Mouse (Mus musculus): ENCODE measurements at regions not wholly inside any gene's neighbourhood (a gene's known extent, or its start where the extent isn't known, plus 50 kb on each side); places are given as distances from the start of the nearest gene placed in this dataset.
"Not testable (repeated sequence)": the region's sequence is repeated elsewhere in the genome, so short reads cannot be mapped to it uniquely, and the experiment has no call there.

DNA sequence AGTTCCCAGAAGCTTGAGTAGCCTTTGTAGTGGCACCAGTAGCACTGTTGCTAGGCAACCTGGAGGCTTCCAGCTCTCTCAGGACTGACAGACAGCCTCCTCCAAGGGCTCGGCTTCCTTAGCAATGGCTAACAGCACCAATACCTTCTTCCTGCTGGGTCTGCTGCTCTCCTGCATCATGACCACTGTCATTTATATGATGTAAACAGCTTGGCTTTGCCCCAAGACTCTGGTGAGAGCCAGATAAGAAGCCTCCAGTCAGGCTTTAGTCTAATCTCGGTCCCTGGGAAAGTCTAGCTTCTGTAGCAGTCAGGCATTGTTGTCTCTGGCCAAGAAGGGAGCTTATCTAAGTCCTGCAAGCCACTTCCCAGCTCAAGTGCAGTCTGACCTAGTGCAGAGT is 163.1 kb upstream of the Map1b start:
- H3K27ac ChIP-seq, result no peak overlapping the region
- no peak for DNase-seq
- intact Hi-C loops (cut with DNase I), result no loop called here
- TF ChIP-seq CTCF (IDR thresholded peaks at IDR 0.05), result no peak
- H3K4me3 ChIP-seq, result no peak overlapping the region

DNA sequence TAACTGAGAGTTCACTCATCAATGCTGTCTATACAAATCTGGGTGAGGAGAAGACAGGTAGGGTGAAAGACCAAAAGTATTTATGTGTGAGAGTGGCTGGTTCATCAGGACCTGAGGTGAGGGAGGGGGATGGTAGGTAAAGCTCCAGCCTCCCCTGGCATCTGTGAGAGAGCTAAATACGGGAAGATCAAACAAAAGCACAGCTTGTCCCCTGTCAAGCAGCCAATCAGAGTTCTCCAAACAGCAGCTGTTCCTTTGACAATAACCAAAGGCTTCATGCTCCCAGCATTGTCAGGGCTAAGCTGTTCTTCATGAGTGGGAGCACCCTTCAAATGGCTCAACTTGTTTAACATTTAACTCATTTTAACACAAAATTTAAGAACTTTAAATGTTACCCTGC is 160.1 kb upstream of the Map1b start:
- Histone ChIP-seq H3K4me3 (no peak overlapping the region), H3K27ac (no peak overlapping the region)
- intact Hi-C loops (cut with DNase I), result no loop called here
- no peak for DNase-seq
- TF ChIP-seq CTCF (IDR thresholded peaks at IDR 0.05), result no peak

DNA sequence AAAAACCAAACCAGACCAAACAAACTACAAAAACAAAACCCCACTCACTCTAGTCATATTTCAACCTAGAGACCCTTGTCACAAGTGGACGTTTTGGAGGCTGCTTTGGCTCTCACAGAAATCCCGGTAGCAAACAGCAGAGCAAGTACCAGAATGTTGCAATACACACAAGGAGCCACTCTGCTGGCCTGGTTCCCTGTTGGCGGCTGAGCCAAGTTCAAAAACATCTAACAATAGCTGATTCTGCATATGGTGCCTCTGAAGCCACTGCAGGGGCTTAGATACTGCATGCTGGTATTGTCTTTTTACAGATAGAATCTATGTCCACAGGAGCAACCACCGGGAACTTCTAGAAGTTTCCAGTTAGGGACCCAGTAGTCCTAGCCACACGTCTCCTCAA is 159.6 kb upstream of the Map1b start:
- H3K27ac ChIP-seq, result no peak overlapping the region
- H3K4me3 ChIP-seq, result no peak overlapping the region
- no peak for TF ChIP-seq CTCF (IDR thresholded peaks at IDR 0.05)
- intact Hi-C loops (cut with DNase I), result no loop called here
- peak; percentile 61 for DNase-seq

DNA sequence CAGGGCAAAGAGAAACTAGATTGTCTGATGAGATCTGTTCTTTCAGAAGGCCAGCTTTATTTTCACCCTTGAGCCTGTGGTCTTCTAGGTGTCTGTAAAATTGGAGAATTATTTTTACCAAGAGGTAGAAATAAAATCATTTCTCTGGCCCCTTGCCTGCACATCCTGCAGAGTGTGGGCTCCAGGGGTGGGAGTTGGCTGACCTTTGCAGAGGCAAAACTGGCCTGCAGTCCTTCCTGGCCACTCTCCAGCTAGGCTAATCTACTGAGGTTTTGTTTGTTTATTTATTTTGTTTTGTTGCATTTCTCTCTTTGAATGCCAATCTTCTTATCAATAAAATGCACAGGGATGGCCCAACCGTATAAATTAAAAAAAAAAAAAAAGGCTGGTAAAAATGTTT is 156.4 kb upstream of the Map1b start:
- DNase-seq, result no peak
- Histone ChIP-seq H3K27ac (no peak overlapping the region), H3K4me3 (no peak overlapping the region)
- no peak for TF ChIP-seq CTCF (IDR thresholded peaks at IDR 0.05)
- intact Hi-C loops (cut with DNase I), result no loop called here

DNA sequence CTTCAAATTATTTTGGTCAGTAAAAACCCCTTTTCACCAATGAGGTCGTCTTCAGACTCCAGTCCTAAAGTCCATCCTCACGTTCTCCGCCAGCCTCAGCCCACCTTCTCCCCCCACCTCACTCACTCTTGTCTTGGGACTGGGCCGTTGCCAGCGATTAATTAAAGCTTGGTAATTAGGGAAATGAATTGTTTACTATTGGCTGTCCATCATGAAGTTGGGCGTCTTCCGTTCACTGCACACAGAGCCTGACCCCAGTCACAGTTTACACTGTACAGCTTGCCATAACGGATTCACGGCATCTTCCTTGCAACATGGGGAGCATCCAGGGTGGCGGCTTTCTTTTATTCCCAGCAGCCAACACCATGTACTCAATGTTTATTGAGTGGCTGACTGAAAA is 155.4 kb upstream of the Map1b start:
- no peak overlapping the region for H3K27ac ChIP-seq
- intact Hi-C loops (cut with DNase I), result no loop called here
- no peak for TF ChIP-seq CTCF (IDR thresholded peaks at IDR 0.05)
- DNase-seq, result no peak
- H3K4me3 ChIP-seq, result no peak overlapping the region

DNA sequence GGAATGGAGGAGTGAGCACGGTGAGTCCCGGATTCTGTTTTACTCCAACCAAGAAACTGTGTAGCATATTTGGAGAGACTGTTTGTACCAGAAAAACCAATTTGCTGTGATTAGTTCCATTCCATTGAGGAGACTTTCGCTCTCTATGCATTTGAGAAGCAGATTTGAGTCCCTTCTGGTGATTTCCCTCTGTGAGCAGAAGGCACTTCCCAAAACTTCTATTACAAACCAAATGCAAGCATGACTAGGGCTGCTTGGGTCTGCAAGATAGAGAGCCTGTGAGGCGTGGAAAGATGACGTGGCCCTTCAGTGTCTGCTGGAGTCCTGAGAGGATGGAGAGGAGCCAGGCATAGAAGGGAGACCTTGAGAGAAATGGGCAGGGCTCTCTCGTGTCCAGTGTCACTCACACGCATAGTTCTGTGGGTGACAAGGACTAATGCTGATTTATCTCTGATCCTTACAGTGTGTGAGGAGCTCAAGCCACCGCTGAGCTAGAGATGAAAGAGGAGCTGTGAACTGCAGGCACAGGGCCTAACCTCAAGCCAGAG is 153.7 kb upstream of the Map1b start:
- intact Hi-C loops (cut with DNase I), result no loop called here
- Histone ChIP-seq H3K4me3 (no peak overlapping the region), H3K27ac (no peak overlapping the region)
- TF ChIP-seq CTCF (IDR thresholded peaks at IDR 0.05), result no peak
- no peak for DNase-seq

DNA sequence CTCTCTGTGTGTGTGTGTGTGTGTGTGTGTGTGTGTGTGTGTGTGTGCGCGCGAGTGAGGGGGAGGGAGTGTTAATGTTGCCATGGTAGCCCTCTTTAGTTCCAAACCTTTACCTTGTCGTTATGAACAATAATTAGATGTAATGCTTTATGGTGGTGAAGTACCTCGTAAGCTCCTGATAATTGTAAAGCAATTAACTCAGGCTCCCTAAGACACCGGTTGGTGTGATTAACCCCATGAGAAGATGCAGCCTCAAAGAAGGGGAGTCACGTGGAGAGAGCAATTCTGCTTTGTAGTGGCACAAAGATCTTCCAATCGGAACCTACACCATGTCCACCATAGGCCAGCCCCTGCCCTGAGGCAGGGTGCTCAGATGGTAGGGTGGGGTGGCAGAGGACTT is 152.3 kb upstream of the Map1b start:
- no peak overlapping the region for H3K4me3 ChIP-seq
- TF ChIP-seq CTCF (IDR thresholded peaks at IDR 0.05), result no peak
- H3K27ac ChIP-seq, result no peak overlapping the region
- DNase-seq, result no peak
- intact Hi-C loops (cut with DNase I), result no loop called here

DNA sequence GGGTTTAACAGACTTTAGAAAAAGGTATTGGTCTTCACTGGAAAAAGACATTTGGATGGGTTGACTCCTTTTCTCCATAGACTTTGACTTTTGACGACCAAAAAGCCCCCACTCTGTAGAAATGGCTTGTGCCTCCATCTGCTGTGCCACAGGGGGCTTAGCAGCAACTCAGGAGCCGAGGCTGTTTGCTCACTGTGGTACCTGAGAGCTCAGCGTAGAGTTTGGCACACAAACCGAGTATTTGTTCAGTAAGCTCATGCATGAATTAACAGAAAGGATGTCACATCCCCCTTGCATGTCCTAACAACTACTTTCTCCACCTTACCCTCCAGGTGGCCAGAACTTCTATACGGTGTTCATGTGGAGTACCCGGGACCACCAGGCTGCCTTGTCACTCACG is 149.7 kb upstream of the Map1b start:
- no peak overlapping the region for H3K27ac ChIP-seq
- no peak for DNase-seq
- no peak overlapping the region for H3K4me3 ChIP-seq
- intact Hi-C loops (cut with DNase I), result no loop called here
- TF ChIP-seq CTCF (IDR thresholded peaks at IDR 0.05), result no peak

DNA sequence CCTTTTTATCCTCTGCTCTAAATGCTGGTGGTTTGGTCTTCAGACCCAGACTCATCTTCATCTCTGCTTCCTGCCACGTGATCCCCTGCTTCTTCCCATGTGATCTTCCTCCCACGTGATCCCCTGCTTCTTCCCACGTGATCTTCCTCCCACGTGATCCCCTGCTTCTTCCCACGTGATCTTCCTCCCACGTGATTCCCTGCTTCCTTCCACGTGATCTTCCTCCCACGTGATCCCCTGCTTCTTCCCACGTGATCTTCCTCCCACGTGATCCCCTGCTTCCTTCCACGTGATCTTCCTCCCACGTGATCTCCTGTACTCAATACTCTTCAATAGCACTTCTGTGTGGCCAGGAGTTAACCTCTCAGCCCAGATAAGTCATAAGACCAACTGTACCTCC is 147.1 kb upstream of the Map1b start:
- DNase-seq; H3K27ac ChIP-seq; H3K4me3 ChIP-seq; intact Hi-C loops (cut with DNase I): not testable (repeated sequence)

DNA sequence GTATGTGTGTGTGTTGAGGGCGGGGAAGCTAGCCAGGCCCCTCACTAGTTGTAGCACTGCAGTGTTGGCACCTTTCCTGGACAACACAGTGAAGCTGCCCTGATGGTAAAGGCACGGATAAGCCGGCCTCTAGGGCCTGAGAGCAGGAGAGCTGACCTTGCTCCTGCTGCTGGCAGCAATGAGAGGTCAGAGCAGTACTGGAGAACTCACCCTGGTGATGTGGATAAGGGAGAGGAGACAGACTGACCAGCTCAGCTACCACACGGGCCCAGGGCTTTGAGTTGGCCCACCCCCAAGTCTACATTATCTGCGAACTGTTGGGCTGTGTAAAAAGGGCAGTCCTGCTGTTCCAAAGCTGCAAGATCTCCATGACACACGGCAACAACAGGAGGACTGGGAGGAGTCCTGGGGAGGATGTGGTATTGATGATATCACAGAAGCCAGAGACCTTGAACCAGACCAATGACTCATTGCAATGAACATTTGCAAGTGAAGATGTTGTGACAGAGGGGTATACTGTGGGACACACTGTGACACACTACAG is 131.4 kb upstream of the Map1b start:
- DNase-seq, result no peak
- TF ChIP-seq CTCF (IDR thresholded peaks at IDR 0.05), result no peak
- Histone ChIP-seq H3K4me3 (no peak overlapping the region), H3K27ac (no peak overlapping the region)
- intact Hi-C loops (cut with DNase I), result no loop called here

DNA sequence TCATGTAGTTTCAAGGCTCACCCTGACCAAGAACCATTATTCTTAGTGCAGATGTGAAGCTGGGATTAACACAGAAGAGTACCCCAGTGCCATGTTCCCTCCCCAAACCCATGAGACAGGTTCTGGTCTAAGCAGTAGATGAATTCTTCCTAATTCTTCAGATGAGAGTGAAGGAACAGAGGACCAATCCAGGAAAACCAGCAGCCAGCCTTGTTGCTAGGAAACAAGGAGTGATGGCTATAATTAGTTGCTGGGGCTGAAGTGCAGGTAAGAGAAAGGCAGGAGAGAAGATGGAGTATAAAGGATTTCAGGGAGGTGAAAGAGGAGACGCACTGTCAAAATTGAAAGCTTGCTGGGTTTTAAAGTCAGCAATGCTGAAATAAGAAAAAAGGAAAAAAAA is 128.4 kb upstream of the Map1b start:
- intact Hi-C loops (cut with DNase I), result no loop called here
- DNase-seq, result no peak
- no peak overlapping the region for H3K4me3 ChIP-seq
- no peak overlapping the region for H3K27ac ChIP-seq
- TF ChIP-seq CTCF (IDR thresholded peaks at IDR 0.05), result no peak

DNA sequence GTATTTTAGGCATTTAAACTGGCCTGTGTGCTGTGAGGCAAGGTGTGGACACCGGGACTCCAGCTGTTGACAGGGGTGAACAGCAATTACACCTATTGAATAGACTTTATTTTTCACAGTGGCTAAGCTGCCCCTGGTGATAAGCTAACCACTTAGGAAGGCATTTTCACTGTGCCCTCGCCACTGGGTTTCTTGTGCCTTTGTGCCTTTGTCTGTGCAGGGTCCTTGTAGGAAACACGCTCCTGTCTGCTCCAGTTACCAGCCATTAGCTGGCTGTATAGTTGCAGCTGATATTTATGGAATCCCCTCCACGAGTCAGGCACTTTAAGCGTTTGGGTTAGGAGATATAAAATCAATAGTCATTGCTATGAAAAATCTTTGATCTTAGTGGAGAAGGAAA is 126.5 kb upstream of the Map1b start:
- Histone ChIP-seq H3K4me3 (no peak overlapping the region), H3K27ac (peak overlapping the region; percentile 29; the same call in 1 of the 2 replicates)
- no peak for TF ChIP-seq CTCF (IDR thresholded peaks at IDR 0.05)
- intact Hi-C loops (cut with DNase I), result no loop called here
- no peak for DNase-seq

DNA sequence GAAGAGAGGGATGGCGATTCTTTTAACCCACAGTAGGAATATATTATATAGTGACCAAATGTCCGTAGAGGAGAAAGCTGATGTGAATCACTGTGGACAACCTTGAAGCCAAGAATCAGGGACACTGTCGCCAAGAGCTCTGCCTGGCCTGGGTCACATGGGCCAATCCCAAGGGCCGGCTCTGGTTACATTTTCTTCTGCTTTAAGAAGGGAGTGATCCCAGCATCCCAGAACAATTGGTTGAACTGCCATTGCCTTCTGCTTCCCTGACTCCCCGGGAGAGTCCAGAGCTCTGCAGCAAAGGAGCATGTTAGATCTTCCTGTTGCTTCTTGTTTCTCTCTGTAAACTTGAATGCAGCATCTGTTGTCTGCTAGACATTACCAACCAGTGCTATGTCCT is 126.0 kb upstream of the Map1b start:
- peak; percentile 73 for DNase-seq
- H3K4me3 ChIP-seq, result peak overlapping the region; percentile 48
- TF ChIP-seq CTCF (IDR thresholded peaks at IDR 0.05), result no peak
- intact Hi-C loops (cut with DNase I), result no loop called here
- peak overlapping the region; percentile 29; the same call in 1 of the 2 replicates for H3K27ac ChIP-seq

DNA sequence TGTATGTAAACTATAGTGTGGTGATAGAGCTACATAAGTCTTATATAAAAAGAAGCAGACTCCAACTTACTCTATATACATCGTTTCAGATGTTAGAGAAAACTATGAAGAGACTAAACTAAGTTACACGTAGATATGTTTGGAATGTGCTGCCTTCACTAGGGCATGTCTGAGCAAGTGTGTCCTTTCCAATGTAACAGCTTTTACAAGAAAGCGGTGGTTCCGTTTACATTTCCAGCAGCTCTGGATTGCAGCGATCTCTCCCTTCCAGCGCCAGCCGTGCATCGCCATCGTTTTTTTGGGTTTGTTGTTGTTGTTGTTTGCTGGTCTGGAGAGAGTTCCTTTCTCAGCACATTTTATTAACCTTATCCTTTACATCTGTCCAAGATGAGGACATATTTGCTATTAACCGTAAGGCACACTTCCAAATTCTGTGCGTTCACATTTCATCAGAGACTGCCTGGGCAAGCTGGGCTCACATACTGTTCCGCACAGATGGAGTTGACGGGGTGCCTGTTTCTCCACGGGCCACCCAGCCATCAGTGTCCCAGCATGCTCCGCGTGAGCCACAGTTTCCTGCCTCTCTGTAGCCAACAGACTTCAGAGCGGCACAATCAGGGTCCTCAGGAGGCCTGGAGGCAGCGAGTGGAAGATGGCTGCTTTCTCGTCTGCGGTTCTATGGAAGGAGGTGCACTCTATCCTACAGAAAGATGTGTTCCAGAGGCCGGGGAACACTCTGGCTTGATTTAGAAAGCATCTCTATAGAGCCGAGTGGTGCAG is 125.2 kb upstream of the Map1b start:
- no peak for TF ChIP-seq CTCF (IDR thresholded peaks at IDR 0.05)
- H3K27ac ChIP-seq, result 0 out of 2 replicates have a peak overlapping the region, but pooled peaks have one; percentile 28
- H3K4me3 ChIP-seq, result peak overlapping the region; percentile 48
- intact Hi-C loops (cut with DNase I), result no loop called here
- peak; percentile 33 for DNase-seq

All from gastrocnemius, adult 2 months (tissue).